ENCODE assay signal across 17 mouse cellular contexts in the genomic region with DNA sequence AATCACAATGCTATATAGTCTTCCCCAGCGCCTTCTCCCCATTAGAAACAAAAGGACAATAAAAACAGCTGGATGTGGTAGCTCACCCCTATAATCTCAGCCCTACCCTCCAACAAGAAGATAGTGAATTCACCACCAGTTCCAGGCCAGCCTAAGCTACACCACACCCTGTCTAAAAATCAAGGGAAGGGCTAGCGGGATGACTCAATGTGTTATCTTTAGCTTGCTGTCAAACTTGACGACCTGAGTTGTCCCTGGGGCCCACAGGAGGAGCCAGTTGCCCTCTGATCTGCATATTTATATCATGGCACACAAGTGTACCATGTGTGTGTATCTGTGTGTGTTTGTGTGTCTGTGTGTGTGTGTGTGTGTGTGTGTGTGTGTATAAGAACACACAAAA.
"Had no signal": no experiment of that assay in that cellular context is flagged by ENCODE, and none has a peak within 500 bp of the region (broad histone marks: within the 10 kb centered on the region; RNA-seq: fewer than 3 reads in every experiment).

No protein-coding gene starts in this region.

- ATAC-seq: midbrain, embryonic 16.5 days had no signal

- H3K4me3 ChIP-seq: left cerebral cortex, adult 2 months; limb, embryonic 10.5 days; liver, embryonic 15.5 days; megakaryocyte, embryonic 14.5 days; midbrain, embryonic 12.5 days; neural tube, embryonic 13.5 days had no signal

- H3K27me3 ChIP-seq: liver, embryonic 15.5 days; megakaryocyte, embryonic 14.5 days; midbrain, embryonic 12.5 days; neural tube, embryonic 13.5 days had no signal

- H3K4me2 ChIP-seq: liver, embryonic 15.5 days; lung, embryonic 14.5 days; midbrain, embryonic 12.5 days; neural tube, embryonic 13.5 days had no signal

- H3K4me1 ChIP-seq: limb, embryonic 10.5 days; liver, embryonic 15.5 days; midbrain, embryonic 12.5 days had no signal

- H3K27ac ChIP-seq: left cerebral cortex, adult 2 months; limb, embryonic 10.5 days; liver, embryonic 15.5 days; midbrain, embryonic 12.5 days; neural tube, embryonic 13.5 days; stomach, postnatal 0 days had no signal

- DNase-seq: kidney, adult 11 months; kidney, adult 9 months; kidney, postnatal 10 days; lung, embryonic 14.5 days; lung, postnatal 10 days; lung, postnatal 4 days; retina, postnatal 1 day; right cerebral cortex, postnatal 4 days; thymus, postnatal 4 days had no signal

- H3K36me3 ChIP-seq: liver, embryonic 15.5 days had no signal

- H3K9me3 ChIP-seq: liver, embryonic 15.5 days; megakaryocyte, embryonic 14.5 days; midbrain, embryonic 12.5 days; neural tube, embryonic 13.5 days had no signal

- H3K9ac ChIP-seq: liver, embryonic 15.5 days; lung, embryonic 14.5 days; midbrain, embryonic 12.5 days; neural tube, embryonic 13.5 days had no signal
